Mouse (Mus musculus) heart, postnatal 0 days (tissue): ENCODE measurements around the gene Ormdl3.

ENCODE experiments used
- CTCF ChIP-seq: IDR thresholded peaks from 2 replicates; pipeline ENCODE4 v1.5.1; 2016; ENCODE audit warnings: antibody characterized with exemption, control low read depth, low read depth
- EP300 ChIP-seq: IDR thresholded peaks from 2 replicates; pipeline ENCODE4 v1.6.1; 2016; ENCODE audit warnings: antibody characterized with exemption, low read depth

- TF ChIP-seq CTCF (no peak), EP300 (no peak)
Measured at GRCm38 (mm10) chr11:98582030-98582388, 5.2 kb downstream of the Ormdl3 start.
